In the genomic region with DNA sequence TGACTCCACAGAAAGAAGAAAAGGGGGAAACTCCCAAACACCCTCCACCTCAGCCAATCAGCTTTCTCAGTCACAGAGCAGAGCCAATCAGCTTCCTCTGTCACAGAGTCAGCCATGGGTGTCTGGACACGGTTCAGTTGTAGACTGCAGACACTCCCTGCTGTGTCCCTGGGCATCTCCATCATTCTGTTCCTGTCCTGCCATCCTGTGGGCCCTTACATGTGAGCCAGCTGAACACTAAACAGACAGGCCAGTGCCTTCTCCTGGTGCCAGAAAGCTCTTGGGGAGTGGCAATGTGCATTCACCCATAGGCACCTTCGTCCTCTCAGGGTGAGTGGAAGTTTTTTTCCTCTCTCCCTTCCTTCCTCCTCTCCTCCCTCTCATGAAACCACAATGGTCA, we compare ENCODE assay signal across 19 mouse cellular contexts.
A peak's percentile ranks its signal among the peaks of the same experiment; 100 is the strongest.
DNase-seq lines count a peak whose midpoint lies in the region; ATAC-seq and TF ChIP-seq lines count a peak whose summit lies in the region.
"Had no signal": no experiment of that assay in that cellular context is flagged by ENCODE, and none has a peak within 500 bp of the region (broad histone marks: within the 10 kb centered on the region; RNA-seq: fewer than 3 reads in every experiment).

No protein-coding gene starts in this region.

- no peaks in the 10 kb centered on the region for H3K36me3 ChIP-seq in kidney, postnatal 0 days (ENCODE audit: insufficient read depth, low read length)
- no peaks in the 10 kb centered on the region for H3K36me3 ChIP-seq in limb, embryonic 10.5 days
- H3K36me3 ChIP-seq: embryonic facial prominence, embryonic 15.5 days; forebrain, embryonic 15.5 days; G1E; midbrain, embryonic 12.5 days; stomach, embryonic 15.5 days had no signal

- no peaks in the 10 kb centered on the region for H3K27me3 ChIP-seq in kidney, postnatal 0 days (ENCODE audit: insufficient read depth, low read length)
- no peaks in the 10 kb centered on the region for H3K27me3 ChIP-seq in limb, embryonic 10.5 days (ENCODE audit: low read depth, poor library complexity, severe bottlenecking)
- H3K27me3 ChIP-seq: forebrain, embryonic 15.5 days; midbrain, embryonic 12.5 days; stomach, embryonic 15.5 days had no signal

- WGBS in kidney, postnatal 0 days = 27% methylated on average over 2 of the region's 2 CpGs
- 63% methylated on average over 2 of the region's 2 CpGs for WGBS in limb, embryonic 10.5 days

- H3K27ac ChIP-seq in kidney, postnatal 0 days = no peak overlapping the region
- H3K27ac ChIP-seq in limb, embryonic 10.5 days = peak overlapping the region; percentile 14; the same call in 1 of the 2 replicates
- H3K27ac ChIP-seq: embryonic facial prominence, embryonic 15.5 days; hindbrain, postnatal 0 days; midbrain, embryonic 12.5 days; stomach, embryonic 15.5 days had no signal

- H3K9ac ChIP-seq in kidney, postnatal 0 days (ENCODE audit: low read depth, low read length) = no peak overlapping the region
- H3K9ac ChIP-seq: embryonic facial prominence, embryonic 15.5 days; forebrain, embryonic 15.5 days; midbrain, embryonic 12.5 days; stomach, embryonic 15.5 days had no signal

- no peak for TF ChIP-seq CTCF in kidney, postnatal 0 days (IDR thresholded peaks at IDR 0.05; ENCODE audit: low read depth)

- DNase-seq in embryo, embryonic 10 days (ENCODE audit: low spot score) = peak; percentile 44
- no peak for DNase-seq in embryo, embryonic 10.5 days (ENCODE audit: low spot score)
- peak; percentile 82 for DNase-seq in kidney, postnatal 0 days (ENCODE audit: low spot score)
- DNase-seq in kidney, adult 8-10 months = no peak
- peak; percentile 20 for DNase-seq in Muller cell, postnatal 12 days (ENCODE audit: inconsistent ontology term)
- no peak for DNase-seq in limb, embryonic 10.5 days (ENCODE audit: low spot score)
- no peak for DNase-seq in gastrocnemius, postnatal 14 days
- no peak for DNase-seq in gastrocnemius, postnatal 36 days
- DNase-seq: adrenal gland, postnatal 25 days; cerebellum, adult 9-11 months; kidney, postnatal 10 days; right cerebral cortex, adult 18-20 months; thymus, postnatal 36 days had no signal

- no peaks in the 10 kb centered on the region for H3K4me1 ChIP-seq in kidney, postnatal 0 days (replicated peaks; ENCODE audit: insufficient read depth, low read length)
- H3K4me1 ChIP-seq in limb, embryonic 10.5 days = peaks cover 41% of the 10 kb centered on the region

- intact Hi-C loops in gastrocnemius, postnatal 14 days (cut with DNase I; ENCODE audit: low total_unique reads) = no loop called here
- intact Hi-C loops in gastrocnemius, postnatal 36 days (cut with DNase I) = no loop called here

- no peak overlapping the region for H3K4me3 ChIP-seq in kidney, postnatal 0 days (replicated peaks; ENCODE audit: low read depth, low read length)
- H3K4me3 ChIP-seq in limb, embryonic 10.5 days = no peak overlapping the region
- H3K4me3 ChIP-seq: embryonic facial prominence, embryonic 15.5 days; forebrain, embryonic 15.5 days; midbrain, embryonic 12.5 days; stomach, embryonic 15.5 days had no signal

- peak; percentile 91 for ATAC-seq in kidney, postnatal 0 days (replicated peaks; ENCODE audit: low FRiP score, low read depth)
- ATAC-seq: forebrain, embryonic 15.5 days; hindbrain, postnatal 0 days had no signal

- no peaks in the 10 kb centered on the region for H3K9me3 ChIP-seq in kidney, postnatal 0 days (replicated peaks; ENCODE audit: low read length)
- H3K9me3 ChIP-seq in limb, embryonic 10.5 days (replicated peaks) = no peaks in the 10 kb centered on the region
- H3K9me3 ChIP-seq: embryonic facial prominence, embryonic 15.5 days; forebrain, embryonic 15.5 days; midbrain, embryonic 12.5 days; stomach, embryonic 15.5 days had no signal

- 0 out of 2 replicates have a peak overlapping the region, but pooled peaks have one; percentile 6 for H3K4me2 ChIP-seq in kidney, postnatal 0 days (ENCODE audit: low read length)
- H3K4me2 ChIP-seq: embryonic facial prominence, embryonic 15.5 days; forebrain, embryonic 15.5 days; midbrain, embryonic 12.5 days; stomach, embryonic 15.5 days had no signal

Comparison
In these comparisons a context has a peak if more than half of its experiments do, and no peak if none do; other contexts are left out.
1. DNase-seq: peak in embryo, embryonic 10 days (single experiment), kidney, postnatal 0 days (single experiment) and Muller cell, postnatal 12 days (single experiment); none in embryo, embryonic 10.5 days (single experiment), kidney, adult 8-10 months (0 of 2), limb, embryonic 10.5 days (single experiment), gastrocnemius, postnatal 14 days (single experiment) and gastrocnemius, postnatal 36 days (0 of 2).